Mouse (Mus musculus) cerebellum, postnatal 4 days (tissue): Measurements from ENCODE around the gene Scap.

Experiments used
- DNase-seq, 2 experiments: peaks; one replicate each; pipeline ENCODE4 v3.0.0; 2022; ENCODE audit warnings: low spot score in 2 of 2, mixed read lengths in 1 of 2

Scap gene

DNA sequence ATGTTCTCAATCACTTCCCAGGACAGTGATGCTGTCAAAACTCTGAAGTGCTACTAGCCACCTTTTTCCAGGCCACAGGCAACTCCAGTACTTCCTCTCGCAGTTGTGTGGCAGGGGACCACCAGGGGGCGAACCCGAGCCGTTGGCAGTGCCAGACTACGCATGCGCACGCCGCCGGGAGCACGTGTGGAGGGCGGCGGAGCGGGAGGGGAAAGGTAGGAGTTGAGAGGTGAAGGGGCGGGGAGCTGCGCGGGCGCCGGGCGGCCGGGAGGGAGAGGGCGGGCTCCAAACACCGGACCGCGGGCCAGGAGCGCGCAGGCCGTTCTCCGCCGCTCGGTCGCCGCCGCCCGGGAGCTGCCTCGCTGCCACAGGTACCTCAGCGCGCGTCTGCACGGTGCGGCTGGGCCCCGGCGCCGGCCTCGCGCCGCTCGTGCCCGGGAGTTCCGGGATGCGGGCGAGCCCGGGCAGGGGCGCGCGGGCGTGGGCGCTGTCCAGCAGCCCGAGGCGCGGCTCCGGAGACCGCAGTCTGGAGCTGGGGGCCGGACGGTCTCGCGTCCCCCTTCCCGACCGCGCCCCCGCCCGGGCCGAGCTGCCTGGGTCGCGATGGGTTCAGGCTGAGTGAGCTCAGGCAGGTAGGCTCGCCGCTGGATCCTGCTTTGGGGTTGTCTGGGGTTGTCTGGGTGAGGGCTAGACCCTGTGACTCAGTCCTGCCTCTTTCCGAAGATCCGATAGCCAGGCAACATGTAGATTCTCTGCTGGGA is at the start of gene Scap:
TSS of gene Scap (plus strand) at position 154 of the 761 bp plus-strand sequence.
- peak; percentile 99 to 100 for DNase-seq

GRCm38 (mm10) chr9:110284075-110284697 is 48.9 kb upstream of the Scap start:
- no peak for DNase-seq

GRCm38 (mm10) chr9:110287321-110287924 is 45.7 kb upstream of the Scap start:
- peak in 1 of 2 experiments; percentile 57 for DNase-seq

DNA sequence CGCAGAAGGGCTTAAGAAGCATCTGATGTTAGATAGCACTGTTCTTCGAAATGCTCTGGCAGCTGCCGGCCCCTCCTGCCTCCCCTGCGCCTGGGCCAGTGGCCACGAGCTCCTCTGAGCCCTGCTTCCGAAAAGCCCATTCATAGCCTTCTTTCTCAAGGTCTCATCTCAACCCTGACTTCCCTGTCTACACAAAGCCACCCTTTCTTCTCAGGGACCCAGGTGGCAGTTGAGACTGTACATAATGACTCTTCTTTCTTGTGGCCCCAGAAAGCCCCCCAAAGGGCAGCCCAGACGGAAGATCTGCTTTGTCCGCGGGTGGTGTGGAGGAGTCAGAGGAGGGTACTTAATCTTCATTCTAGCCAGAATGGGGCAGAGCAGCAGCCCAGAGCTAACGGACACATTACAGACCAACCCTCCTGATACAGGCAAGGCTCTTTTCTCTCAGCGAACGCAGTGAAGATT is 39.8 kb upstream of the Scap start:
- peak in 1 of 2 experiments; percentile 39 for DNase-seq

DNA sequence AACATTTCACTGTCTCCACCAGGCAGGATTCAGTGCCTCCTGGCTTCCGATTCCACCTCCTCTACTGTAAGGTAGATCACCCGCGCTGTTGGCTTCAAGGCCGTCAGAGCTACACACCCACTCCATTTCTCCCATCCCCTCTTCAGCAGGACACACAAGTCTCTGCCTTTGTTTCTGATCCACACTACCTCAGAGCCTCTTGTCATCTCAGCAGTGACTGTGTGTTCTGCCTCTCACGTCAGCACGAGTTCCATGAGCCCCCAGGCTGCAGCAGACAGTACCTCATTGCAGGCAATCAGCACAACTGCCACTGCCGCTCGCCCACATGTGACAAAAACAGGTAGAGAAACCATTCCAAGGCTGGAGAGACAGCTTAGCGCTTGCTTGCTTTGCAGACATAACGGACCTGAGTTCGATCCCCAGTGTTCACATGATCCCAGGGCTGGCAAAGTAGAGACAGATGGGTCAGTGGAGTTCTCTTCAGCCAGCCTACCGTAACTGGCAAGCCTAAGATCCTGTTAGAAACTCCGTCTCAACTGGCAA is 39.1 kb upstream of the Scap start:
- no peak for DNase-seq

- DNase-seq: no peak
These were observed 38.3 kb upstream of the Scap start for GRCm38 (mm10) chr9:110294786-110295185.

GRCm38 (mm10) chr9:110296867-110297627 is 36.0 kb upstream of the Scap start:
- DNase-seq: peak; percentile 82 to 88

GRCm38 (mm10) chr9:110304516-110304915 is 28.6 kb upstream of the Scap start:
- DNase-seq: peak in 1 of 2 experiments; percentile 26

GRCm38 (mm10) chr9:110304969-110305651 is 28.0 kb upstream of the Scap start, which contains the start of gene Elp6:
Gene Elp6 (plus strand): TSS chr9:110305173.
- DNase-seq: peak; percentile 68 to 87

DNA sequence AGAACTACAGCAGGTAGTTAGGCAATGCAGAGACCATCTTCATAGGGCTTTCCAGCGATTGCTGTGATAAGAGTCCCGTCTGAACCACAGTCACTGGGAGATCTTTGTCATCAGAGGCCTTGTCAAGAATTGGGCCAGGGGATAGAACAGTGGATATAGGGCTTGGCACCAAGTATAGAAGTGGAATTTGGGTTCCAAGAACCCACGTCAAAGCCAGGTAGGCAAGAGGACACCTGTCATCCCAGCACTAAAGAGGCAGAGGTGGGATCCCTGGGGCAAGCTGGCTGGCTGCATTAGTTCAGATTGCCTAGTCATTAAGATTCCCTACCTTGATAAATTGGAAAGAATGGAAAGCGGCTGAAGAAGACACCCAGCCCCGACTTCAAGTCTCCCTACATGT is 26.7 kb upstream of the Scap start:
- DNase-seq: no peak

GRCm38 (mm10) chr9:110314706-110315105 is 18.4 kb upstream of the Scap start:
- peak in 1 of 2 experiments; percentile 40 for DNase-seq

- no peak for DNase-seq
These were observed 17.7 kb upstream of the Scap start for GRCm38 (mm10) chr9:110315410-110315809.

DNA sequence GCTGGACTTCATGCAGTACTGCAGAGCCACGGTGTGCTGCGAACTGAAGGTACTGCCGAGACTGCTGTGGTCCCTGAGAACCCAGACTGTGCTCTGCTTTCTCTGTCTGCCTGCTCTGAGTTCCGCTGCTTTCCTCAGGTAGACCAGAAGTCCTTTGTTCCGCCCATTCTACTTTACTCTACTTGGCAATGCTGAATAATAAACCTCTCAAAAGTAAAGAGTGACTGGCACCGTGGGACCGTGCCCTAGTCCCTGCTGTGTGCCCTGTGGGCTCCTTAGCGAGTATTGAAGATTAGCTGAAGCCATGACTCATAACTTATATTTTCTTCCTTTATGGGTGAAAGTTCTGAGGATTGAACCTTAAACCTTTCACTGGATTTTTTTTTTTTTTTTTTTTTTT is 17.2 kb upstream of the Scap start:
- DNase-seq: no peak

DNA sequence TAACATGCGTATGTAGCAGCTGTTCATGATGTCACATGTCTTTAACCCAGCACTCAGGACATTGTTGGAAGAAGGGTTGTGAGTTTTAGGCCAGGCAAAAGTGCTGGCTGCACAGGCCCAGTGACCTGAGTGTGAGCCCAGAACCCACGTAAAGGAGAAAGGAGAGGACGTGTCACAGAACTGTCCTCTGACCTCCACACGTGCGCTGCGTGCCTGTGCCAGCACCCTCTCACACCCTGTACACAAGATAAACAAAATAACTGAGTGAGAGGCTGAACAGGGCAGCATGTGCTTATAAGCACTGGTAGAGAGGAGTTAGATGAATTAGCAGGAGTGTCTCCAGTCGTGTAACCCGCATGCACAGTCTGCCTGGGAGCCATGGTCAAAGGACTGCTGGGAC is 16.6 kb upstream of the Scap start:
- DNase-seq: no peak

DNA sequence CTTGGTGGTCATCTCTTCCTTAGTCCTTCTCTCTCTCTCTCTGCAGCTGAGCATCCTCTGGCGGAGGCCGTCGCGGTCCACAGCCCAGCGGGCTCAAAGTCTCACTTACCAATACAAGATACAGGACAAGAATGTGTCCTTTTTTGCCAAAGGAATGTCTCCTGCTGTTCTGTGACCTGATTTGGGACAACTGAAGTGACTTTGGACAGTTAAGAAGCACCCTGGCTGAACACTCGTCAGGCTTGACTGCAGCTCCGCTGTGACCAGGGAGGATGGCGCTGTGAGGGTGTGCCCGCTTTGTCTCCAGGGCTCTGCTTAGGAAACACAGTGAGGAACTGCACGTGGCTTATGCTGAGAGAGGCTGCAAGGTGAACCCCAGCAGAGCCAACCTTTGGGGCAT is 12.3 kb upstream of the Scap start:
- no peak for DNase-seq

DNA sequence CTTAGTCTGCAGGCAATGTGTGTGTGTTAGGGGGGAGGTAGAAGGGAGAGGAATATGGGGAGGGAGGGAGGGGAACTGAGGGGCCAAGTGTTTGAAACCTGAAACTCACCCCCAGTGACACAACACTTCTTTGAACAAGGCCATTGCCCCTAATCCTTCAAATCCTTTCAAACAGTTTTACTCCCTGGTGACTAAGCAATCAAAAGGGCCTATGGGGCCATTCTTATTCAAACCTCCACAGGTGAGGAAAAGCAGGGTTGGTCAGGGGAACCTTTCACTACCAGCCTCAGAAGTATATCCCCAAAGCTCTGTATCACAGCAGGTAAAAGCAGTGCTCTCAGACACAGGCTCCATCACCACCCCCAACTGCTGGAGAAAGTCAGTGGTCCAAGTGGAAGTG is 10.1 kb upstream of the Scap start:
- no peak for DNase-seq

- DNase-seq: no peak
These were observed 8.9 kb upstream of the Scap start for GRCm38 (mm10) chr9:110324181-110324580.

DNA sequence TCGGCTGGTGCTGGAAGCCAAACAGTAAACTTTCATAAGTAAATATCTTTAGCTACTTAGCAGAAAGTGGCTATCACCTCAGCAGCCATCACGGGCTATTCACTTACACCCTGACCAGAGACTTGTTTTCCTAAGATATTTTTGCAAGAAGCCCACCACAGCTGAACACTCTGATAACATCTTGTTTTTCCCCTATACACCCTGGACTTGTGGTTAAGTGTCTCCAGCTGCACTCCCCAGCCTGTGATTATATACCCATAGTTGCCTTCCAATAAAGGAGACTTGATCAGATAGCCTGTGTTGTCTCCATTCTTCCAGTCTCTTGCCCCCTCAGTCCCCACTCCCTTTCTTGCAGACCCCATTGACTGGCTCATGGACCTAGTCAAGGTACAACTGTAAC is 4.9 kb upstream of the Scap start:
- no peak for DNase-seq

GRCm38 (mm10) chr9:110328946-110329630 is 4.0 kb upstream of the Scap start:
- DNase-seq: no peak

DNA sequence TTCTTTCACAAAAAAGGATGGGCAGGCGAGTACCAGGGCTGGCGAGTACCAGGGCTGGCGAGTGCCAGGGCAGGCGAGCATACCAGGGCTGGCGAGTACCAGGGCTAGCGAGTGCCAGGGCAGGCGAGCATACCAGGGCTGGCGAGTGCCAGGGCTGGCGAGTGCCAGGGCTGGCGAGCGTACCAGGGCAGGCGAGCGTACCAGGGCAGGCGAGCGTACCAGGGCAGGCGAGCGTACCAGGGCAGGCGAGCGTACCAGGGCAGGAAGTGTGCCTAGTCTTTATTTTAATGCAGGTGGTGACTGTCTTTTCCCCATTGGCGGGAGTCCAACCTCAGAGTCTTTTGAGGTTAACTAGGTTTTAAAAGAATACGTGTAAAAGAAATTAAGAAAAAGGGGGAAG is 3.4 kb upstream of the Scap start:
- no peak for DNase-seq
